Mouse (Mus musculus) macrophage (primary cell): Measurements from ENCODE around the gene Cacfd1. TPM values are rescaled to one million over a fixed set of nuclear protein-coding genes. Genes with fewer than 3 reads are reported as not detected.

Experiments used
- H3K27ac ChIP-seq: fragments of 350-480 bp; formaldehyde crosslinking; 2 replicates; pipeline ENCODE4 v1.9.0; 2021
- H3K36me3 ChIP-seq: fragments of 350-480 bp; formaldehyde crosslinking; 2 replicates; pipeline ENCODE4 v1.9.0; 2021; ENCODE audit errors: inconsistent target
- H3K4me3 ChIP-seq: fragments of 350-480 bp; formaldehyde crosslinking; 2 replicates; pipeline ENCODE4 v1.9.0; 2021; ENCODE audit errors: inconsistent target
- H3K79me2 ChIP-seq: fragments of 350-480 bp; formaldehyde crosslinking; 2 replicates; pipeline ENCODE4 v1.9.0; 2021; ENCODE audit errors: inconsistent target
- WGBS: methylation state at CpG from one replicate; pipeline ENCODE4 v1.1.7; 2026; ENCODE audit warnings: inconsistent platforms; ENCODE audit not compliant: missing documents; 5-methylcytosine and 5-hydroxymethylcytosine counted together
- polyA plus RNA-seq: library from polyadenylated mRNA; stranded (reverse); fragments of 250-400 nt; gene quantifications from 3 replicates; pipeline ENCODE4 v1.2.4, GENCODE M21; 2018; ENCODE audit warnings: inconsistent platforms
- total RNA-seq, 78 experiments: library from RNA; depleted of rRNA; stranded (reverse); fragments of 250-400 nt; gene quantifications; 1 replicate in 9 of 78; 2 replicates in 24 of 78; 3 replicates in 43 of 78; 4 replicates in 2 of 78; pipeline ENCODE4 v1.2.4; 2018; ENCODE audit warnings: inconsistent platforms in 56 of 78

The Cacfd1 gene
- total RNA-seq (2018; cell fraction: chromatin; rRNA removed), result 10 to 100 TPM; 19.6 to 45.0 (median 30.8) TPM
- total RNA-seq (2018; cell fraction: cytosol; rRNA removed), result 10 to 100 TPM; 12.1 to 28.7 (median 22.8) TPM
- 10 to 100 TPM; 18.0 to 42.1 (median 28.9) TPM for total RNA-seq (2018; cell fraction: nucleus; rRNA removed)
- 10.7 to 20.4 TPM (median 18.3 TPM) in 3 replicates for polyA plus RNA-seq

DNA sequence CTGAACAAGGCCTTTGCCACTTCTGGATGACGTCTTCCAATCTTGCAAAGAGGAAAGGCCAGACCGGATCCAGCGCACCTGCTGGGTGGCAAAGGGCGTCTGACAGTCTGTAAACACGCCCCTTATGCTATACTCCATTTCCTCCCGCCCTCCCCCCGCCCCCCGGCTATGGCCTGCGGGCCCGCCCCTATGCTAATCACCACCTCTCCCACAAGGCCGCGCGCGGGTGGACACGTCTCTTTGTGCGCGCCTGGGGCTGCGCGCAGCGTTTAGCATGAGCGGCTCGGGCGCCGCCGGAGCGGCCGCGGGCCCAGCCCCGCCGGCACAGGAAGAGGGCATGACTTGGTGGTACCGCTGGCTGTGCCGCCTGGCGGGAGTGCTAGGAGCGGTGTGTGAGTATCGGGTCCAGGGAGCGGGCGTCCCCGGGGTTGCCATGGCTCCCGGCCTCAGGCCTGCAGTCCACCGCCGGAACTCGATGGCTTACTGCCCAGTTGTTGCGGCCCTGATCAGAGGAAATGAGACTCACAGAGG lies at the start of gene Cacfd1:
Gene Cacfd1 (plus strand): TSS at position 213 of the 531 bp plus-strand sequence.
- Histone ChIP-seq H3K27ac (peak within 1 kb of the TSS; percentile 25; the same call in 1 of the 2 replicates), H3K4me3 (peak within 1 kb of the TSS; percentile 71), H3K36me3 (peaks cover 13% of the 10 kb centered on the region; the same call in 1 of the 2 replicates), H3K79me2 (peaks cover 21% of the 10 kb centered on the region; the same call in 1 of the 2 replicates)
- 1% methylated on average over 28 of the region's 43 CpGs for WGBS

DNA sequence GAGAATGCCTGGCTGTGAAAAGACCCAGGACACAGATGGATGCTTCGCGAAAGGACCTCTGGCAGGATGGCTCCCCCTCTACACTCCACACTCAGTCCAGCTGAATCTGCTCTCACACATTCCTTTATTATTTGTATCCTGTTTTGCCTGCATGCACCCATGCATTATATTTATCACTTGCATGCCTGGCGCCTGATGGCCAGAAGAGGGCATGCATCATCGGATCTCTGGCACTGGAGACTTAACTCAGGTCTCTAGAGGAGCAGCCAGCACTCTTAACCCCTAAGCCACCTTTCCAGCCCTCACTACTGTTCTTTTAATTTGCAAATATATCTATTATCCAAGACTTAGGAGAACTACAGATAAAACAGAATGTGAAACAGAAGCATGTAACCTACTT lies 49.0 kb upstream of the Cacfd1 start:
- 83% methylated on average over 4 of the region's 4 CpGs for WGBS
- no peak overlapping the region for H3K27ac ChIP-seq
- H3K79me2 ChIP-seq, result peaks cover 39% of the 10 kb centered on the region
- H3K36me3 ChIP-seq, result peaks cover 46% of the 10 kb centered on the region
- no peak overlapping the region for H3K4me3 ChIP-seq

DNA sequence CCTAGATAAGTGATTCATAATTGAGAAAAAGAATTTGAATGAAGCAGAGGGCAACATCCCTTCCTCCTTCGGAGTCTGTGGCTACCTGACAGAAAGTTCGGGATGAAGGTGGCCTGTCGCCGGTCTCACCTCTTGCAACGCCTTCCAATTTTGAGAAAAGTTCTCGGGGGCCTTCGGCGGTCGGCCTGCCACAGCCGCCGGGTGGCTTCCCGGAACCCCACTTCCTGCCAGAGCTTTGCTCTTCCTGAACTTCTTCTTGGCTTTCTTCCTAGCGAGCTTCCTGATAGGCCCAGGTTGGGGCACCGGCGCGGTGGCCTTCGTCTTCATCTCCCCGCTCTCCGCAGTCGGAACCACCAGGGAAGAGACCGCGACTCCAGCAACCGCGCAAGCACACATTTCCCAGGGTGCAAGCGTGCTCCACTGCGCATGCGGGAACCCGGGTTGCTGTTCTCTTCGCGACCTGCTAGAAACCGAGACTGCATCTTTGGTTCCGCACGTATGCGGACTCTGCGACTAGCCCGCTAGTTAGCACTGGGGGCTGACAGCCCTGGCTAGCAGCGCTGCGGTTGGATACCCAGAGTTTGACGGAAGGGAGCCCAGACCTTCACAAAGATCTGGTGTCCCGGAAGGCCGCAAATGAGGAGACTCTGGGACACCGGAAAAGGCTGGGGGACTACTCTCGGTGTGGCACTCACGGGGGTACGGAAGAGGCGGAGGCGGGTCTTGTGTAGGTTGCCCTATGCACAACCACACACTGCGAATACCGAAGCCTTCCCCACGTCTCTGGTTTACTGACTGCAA lies 45.6 kb upstream of the Cacfd1 start, which contains the start of gene Rexo4:
Gene Rexo4 (minus strand): TSS at position 464 of the 801 bp plus-strand sequence.
- Histone ChIP-seq H3K36me3 (peaks cover 14% of the 10 kb centered on the region; the same call in 1 of the 2 replicates), H3K79me2 (peaks cover 39% of the 10 kb centered on the region), H3K4me3 (peak within 1 kb of the TSS; percentile 89), H3K27ac (peak within 1 kb of the TSS; percentile 95)
- WGBS, result 2% methylated on average over 43 of the region's 50 CpGs

DNA sequence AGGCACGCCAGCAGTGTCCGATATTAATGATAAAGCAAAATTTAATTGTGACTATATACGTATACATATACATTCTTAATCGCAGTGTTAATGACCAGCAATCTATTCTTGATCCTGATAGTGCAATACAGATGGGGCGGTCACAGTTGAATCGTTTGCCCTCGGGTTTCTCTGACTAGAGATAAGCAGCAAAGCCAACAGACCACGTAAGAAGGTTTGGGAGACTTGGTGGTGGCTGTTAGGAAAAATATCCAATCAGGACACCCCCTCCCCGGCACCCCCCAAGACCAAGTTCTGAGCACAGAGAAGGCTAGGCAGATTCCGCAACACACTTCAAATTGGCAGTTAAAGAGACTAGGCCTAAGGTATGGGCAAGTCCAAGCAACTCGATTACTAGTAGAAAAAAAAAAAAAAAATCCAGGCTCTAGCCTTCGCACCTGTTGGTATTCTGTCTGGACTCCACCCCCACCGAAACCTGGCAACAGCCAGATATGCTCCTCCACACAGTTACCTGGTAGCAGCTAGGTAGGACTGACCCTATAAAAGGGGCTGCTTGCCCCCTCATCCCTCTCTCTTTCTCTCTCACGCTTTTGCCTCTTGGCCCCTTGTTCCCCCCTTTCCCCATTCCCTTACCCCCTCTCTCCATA lies 44.9 kb upstream of the Cacfd1 start:
- WGBS, result 24% methylated on average over 13 of the region's 14 CpGs
- Histone ChIP-seq H3K27ac (peak overlapping the region; percentile 95), H3K79me2 (peaks cover 39% of the 10 kb centered on the region), H3K36me3 (peaks cover 11% of the 10 kb centered on the region; the same call in 1 of the 2 replicates), H3K4me3 (peak overlapping the region; percentile 89)

DNA sequence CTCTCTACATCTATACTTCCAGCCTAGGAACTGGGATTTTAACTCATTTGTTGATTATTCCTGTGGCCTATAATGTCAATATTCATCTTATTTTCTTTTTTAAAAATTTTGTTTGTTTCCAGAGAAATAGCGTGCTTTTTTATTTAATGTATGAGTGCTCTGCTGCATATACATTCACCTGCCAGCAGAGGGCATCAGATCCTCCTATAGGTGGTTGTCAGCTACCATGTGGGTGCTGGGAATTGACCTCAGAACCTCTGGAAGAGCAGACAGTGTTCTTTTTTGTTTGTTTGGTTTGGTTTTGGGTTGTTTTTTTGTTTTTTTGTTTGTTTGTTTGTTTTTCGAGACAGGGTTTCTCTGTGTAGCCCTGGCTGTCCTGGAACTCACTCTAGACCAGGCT lies 42.5 kb upstream of the Cacfd1 start:
- WGBS, result 85% methylated on average over 2 of the region's 2 CpGs
- H3K4me3 ChIP-seq, result no peak overlapping the region

DNA sequence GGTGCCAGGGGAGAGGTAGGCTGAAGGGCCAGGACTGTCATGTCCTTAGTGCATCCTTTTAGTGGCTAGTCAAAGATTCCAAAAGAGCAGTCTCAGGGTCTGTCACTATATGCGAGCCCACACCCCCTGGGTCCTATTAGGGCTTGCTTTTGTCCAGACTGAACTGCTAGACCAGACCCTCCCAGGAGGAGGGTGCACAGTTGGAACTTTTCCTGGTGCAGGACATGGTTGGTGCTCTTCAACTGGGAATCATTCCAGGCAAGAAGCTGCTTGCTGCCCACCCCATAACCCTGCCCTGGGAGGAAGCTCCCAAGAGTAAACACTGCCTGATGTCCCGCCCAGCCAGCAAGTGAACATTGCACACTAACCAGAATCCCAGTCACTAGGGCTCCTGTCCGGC lies 36.6 kb upstream of the Cacfd1 start, which contains the start of gene Adamts13:
Gene Adamts13 (plus strand): TSS at position 301 of the 400 bp plus-strand sequence.
- H3K4me3 ChIP-seq, result no peak within 1 kb of the TSS

More for the DNA sequence above, 42.5 kb upstream of the Cacfd1 start:
- Histone ChIP-seq H3K36me3 (no peaks in the 10 kb centered on the region), H3K79me2 (peaks cover 19% of the 10 kb centered on the region), H3K27ac (no peak overlapping the region)

DNA sequence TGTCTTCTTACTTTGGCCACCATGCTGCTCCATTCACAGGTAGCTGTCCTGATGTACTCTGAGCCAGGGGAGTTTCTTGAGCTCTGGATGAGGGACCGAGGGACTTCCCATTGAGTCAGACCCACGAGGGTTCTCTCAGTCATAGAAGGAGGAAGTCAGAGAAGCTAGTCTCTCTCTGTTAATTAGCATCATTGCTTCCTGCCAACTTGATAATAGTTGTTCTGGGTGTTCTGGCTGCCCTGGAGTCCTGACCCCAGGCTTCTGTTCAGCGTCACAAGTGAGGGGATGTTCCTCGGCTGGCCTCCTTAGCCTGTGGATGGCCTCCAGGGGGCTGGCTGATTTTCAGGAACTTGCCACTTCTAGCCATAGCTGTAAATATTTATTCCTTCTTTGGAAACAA lies 35.8 kb upstream of the Cacfd1 start:
- H3K79me2 ChIP-seq, result no peaks in the 10 kb centered on the region
- H3K36me3 ChIP-seq, result no peaks in the 10 kb centered on the region
- H3K4me3 ChIP-seq, result no peak overlapping the region
- H3K27ac ChIP-seq, result peak overlapping the region; percentile 65
- 2% methylated on average over 4 of the region's 4 CpGs for WGBS

More for the DNA sequence above, 36.6 kb upstream of the Cacfd1 start, which contains the start of gene Adamts13:
- 81% methylated on average over 3 of the region's 3 CpGs for WGBS
- Histone ChIP-seq H3K36me3 (no peaks in the 10 kb centered on the region), H3K27ac (peak within 1 kb of the TSS; percentile 65), H3K79me2 (no peaks in the 10 kb centered on the region)

DNA sequence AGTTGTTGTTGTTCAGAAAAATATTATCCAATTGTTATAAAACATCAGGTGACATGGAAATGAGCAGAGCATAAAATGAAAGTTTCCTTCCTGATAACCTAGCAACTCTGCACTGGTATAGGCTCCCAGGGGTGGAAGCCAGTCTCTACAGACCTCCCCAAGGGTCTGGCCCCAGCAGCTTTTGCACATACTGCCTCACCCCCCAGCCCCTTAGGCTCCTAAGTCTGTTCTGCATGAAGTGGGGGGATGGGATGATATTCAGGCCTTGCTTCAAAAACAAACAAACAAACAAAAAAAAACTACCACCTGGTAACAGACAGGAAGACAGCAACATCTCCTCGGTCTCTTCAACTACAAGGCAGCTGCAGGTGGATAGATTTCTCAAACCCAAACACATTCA lies 29.4 kb upstream of the Cacfd1 start:
- Histone ChIP-seq H3K36me3 (no peaks in the 10 kb centered on the region), H3K4me3 (no peak overlapping the region), H3K27ac (no peak overlapping the region), H3K79me2 (no peaks in the 10 kb centered on the region)
- WGBS, result 75% methylated on average over 1 of the region's 1 CpGs

DNA sequence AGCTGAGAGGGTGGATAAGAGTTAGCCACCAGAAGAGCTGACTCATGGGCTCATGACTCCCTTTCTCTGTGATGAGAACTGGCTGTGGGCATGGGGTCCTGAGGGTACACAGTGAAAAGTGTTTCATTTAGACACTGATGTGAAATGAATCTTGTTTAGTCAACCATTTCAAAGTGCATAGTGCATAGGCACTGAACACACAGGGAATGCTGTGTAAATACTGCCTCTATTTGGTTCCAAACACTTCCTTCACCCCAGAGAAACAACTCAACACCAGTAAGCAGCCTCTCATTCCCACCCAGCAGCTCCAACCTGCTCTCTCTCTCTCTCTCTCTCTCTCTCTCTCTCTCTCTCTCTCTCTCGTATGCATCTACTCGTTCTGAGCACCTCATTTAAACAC lies 25.5 kb upstream of the Cacfd1 start:
- WGBS, result no CpG with 5 or more reads among the region's 2 CpGs
- Histone ChIP-seq H3K79me2 (no peaks in the 10 kb centered on the region), H3K27ac (no peak overlapping the region), H3K4me3 (no peak overlapping the region), H3K36me3 (no peaks in the 10 kb centered on the region)

DNA sequence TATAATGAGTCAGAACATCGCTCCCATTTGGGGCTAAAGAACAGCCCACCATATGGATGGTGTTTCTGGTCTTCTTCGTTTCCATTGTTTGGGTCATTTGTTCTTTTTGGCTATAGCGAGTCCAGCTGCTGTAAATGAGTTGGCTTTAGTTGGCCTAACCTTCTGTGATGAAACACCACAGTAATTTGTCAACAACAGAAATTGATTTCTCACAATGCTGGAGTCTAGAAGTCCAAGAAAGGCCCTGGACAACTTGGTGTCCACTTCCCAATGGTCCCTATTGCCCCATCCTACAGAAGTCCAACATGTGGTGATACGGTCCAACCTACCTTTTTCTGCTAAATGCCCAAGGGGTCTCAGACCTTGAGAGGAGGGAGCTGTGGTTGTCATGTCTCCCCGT lies 25.1 kb upstream of the Cacfd1 start:
- Histone ChIP-seq H3K79me2 (no peaks in the 10 kb centered on the region), H3K36me3 (no peaks in the 10 kb centered on the region), H3K27ac (no peak overlapping the region), H3K4me3 (no peak overlapping the region)
- 82% methylated on average over 5 of the region's 5 CpGs for WGBS

DNA sequence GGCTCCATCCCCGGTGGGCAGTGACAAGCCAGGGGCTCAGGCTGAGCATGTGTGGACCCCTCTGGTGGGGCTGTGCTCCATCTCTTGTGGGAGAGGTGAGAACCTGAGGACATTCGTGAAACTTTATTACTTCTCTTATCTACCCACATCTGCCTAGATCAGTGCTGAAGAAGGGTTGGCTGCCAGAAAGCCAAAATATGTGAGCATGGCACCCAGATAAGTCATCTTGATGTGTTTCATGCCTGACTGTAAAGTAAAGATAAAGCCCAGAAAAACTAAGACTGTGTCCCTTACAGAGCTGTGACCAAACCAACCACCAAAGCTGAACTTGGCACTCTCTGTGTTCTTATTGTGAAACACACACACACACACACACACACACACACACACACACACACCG lies 15.8 kb upstream of the Cacfd1 start:
- H3K79me2 ChIP-seq, result no peaks in the 10 kb centered on the region
- H3K27ac ChIP-seq, result no peak overlapping the region
- H3K4me3 ChIP-seq, result no peak overlapping the region
- H3K36me3 ChIP-seq, result no peaks in the 10 kb centered on the region
- 80% methylated on average over 2 of the region's 3 CpGs for WGBS

DNA sequence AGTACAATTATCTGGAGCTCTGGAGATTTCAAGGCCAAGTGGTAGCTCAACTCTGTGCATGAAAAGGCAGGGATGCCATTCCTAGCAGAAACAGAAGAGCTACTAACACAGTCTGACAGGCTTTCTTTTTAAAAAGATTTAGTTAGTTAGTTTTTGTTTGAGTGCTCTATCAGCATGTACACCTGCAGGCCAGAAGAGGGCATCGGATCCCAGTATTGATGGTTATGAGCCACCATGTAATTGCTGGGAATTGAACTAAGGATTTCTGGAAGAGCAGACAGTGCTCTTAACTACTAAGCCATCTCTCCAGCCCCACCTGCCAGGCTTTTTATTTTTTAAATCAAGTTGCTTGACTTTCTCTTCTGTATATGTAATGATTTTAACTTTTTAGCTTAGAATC lies 12.2 kb upstream of the Cacfd1 start:
- Histone ChIP-seq H3K27ac (no peak overlapping the region), H3K4me3 (no peak overlapping the region), H3K79me2 (no peaks in the 10 kb centered on the region), H3K36me3 (no peaks in the 10 kb centered on the region)
- 70% methylated on average over 1 of the region's 1 CpGs for WGBS

DNA sequence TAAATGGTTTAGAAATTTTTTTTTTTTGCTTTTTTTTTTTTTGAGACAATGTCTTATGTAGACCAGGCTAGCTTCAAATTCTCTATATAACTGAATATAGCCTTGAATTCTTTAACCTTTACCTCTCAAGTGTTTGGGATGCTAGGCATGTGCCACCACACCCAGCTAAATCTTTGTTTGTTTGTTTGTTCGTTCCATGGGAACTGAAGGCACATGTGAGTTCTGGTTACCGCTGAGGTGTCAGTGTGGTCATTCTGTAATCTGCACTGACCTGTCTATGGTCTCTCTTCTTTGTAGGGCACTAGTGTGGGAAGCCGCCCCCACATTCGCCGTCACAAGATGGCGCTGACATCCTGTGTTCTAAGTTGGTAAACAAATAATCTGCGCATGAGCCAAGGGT lies 11.7 kb upstream of the Cacfd1 start:
- no peak overlapping the region for H3K27ac ChIP-seq
- no peaks in the 10 kb centered on the region for H3K79me2 ChIP-seq
- 91% methylated on average over 6 of the region's 7 CpGs for WGBS
- H3K4me3 ChIP-seq, result no peak overlapping the region
- H3K36me3 ChIP-seq, result no peaks in the 10 kb centered on the region

DNA sequence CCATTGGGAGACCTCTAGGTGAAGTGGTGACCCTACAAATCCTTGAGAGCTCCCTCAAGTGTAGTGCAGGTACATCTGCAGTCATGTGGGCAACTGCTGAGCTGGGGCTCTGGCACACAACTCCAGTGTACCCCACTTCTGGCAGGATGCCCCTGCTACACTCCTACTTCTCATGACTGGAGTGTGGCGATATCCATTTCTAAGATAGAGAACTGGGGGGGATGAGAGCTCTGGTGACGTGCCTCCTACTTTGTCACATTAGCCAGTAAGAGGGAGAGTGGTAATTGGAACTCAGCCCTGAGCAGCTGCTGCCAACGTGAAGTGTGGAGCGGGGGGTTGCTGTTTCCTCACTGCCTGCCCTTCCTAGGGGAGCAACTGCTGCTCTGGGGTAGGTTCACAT lies 3.5 kb upstream of the Cacfd1 start:
- WGBS, result 95% methylated on average over 4 of the region's 4 CpGs
- Histone ChIP-seq H3K79me2 (peaks cover 12% of the 10 kb centered on the region; the same call in 1 of the 2 replicates), H3K27ac (no peak overlapping the region), H3K36me3 (no peaks in the 10 kb centered on the region), H3K4me3 (no peak overlapping the region)
